Mouse (Mus musculus) c-Kit-positive CD71-positive TER-119-positive erythroid progenitor cells, embryonic 14.5 days (primary cell): ENCODE results near the gene Ddb1.
A peak's percentile ranks its signal among the peaks of the same experiment; 100 is the strongest.

Experiments
- DNase-seq: peaks from one replicate; pipeline ENCODE4 v3.0.0-alpha.2; 2013; ENCODE audit warnings: low spot score

Gene Ddb1

GRCm38 (mm10) chr19:10661919-10662318, 56.8 kb downstream of the Ddb1 start:
- DNase-seq, result peak; percentile 76

GRCm38 (mm10) chr19:10662665-10663064, 57.5 kb downstream of the Ddb1 start:
- DNase-seq, result no peak

GRCm38 (mm10) chr19:10665093-10665492, 60.0 kb downstream of the Ddb1 start:
- DNase-seq, result no peak

- peak; percentile 74 for DNase-seq
Observed at GRCm38 (mm10) chr19:10665499-10665898, 60.4 kb downstream of the Ddb1 start.

GRCm38 (mm10) chr19:10671319-10671718, 66.2 kb downstream of the Ddb1 start:
- no peak for DNase-seq

GRCm38 (mm10) chr19:10671854-10672417, 66.8 kb downstream of the Ddb1 start:
- DNase-seq, result no peak

GRCm38 (mm10) chr19:10673275-10673674, 68.1 kb downstream of the Ddb1 start:
- DNase-seq, result no peak

GRCm38 (mm10) chr19:10676656-10677055, 71.5 kb downstream of the Ddb1 start:
- DNase-seq, result no peak

GRCm38 (mm10) chr19:10677915-10678771, 73.0 kb downstream of the Ddb1 start, which contains the start of gene Pga5:
TSS of gene Pga5 (minus strand) at chr19:10678071.
- peak; percentile 73 for DNase-seq

- no peak for DNase-seq
Observed at GRCm38 (mm10) chr19:10678772-10679067, 73.6 kb downstream of the Ddb1 start.
